Mouse (Mus musculus) liver (tissue): ENCODE results near the gene Mrpl33.
"Not testable (repeated sequence)": the region's sequence is repeated elsewhere in the genome, so short reads cannot be mapped to it uniquely, and the experiment has no call there.

Source experiments
- DNase-seq: peaks from one replicate; pipeline ENCODE4 v3.0.0-alpha.2; 2020; ENCODE audit warnings: mixed read lengths

Gene Mrpl33

DNA sequence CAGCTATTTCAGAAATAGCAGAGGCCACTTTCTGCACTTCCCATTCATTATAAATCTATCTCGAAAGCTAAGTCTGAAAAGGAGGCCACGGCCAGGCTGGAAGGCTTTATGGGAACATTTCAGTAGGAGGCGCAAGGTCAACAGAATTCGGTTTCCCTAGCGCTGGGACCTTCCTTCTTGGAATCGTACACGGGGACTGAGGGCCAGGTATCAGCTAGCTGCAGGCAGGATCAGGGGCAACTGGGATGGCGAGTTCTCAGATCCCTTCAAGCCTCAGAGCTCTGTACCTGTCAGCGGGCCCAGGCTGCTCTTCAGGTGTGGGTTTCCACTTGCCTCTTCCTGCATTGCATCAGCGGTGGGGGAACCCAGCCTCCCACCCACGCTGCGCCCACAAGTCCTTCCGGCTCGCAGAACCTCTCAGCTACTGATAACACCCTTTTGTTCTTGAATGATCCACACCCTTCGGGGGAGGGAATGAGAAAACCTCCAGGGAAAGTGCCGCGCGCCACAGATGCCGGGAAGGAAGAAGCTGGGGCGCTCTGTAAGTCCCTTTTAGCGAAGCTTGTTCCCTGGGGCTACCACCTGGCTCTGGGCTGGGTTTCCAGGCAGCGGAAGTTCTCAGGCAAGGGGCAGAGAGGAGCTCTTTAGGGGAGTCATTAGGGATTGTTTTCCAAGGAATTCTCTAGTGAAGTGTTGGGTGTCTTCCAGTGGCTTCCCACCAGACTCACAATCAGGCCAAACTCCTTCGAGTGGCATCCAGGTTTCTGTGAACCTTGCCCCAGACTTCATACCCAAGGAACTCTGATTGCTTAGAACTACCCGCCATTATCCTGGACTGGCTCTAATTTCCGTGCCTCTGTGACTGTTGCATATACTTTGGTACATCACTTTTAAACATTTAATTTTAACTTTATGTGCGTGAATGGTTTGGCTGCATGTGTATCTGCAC is at the start of gene Mrpl33:
Mrpl33 (plus strand) TSS at position 455 of the 949 bp plus-strand sequence.
- peak; percentile 41 for DNase-seq

DNA sequence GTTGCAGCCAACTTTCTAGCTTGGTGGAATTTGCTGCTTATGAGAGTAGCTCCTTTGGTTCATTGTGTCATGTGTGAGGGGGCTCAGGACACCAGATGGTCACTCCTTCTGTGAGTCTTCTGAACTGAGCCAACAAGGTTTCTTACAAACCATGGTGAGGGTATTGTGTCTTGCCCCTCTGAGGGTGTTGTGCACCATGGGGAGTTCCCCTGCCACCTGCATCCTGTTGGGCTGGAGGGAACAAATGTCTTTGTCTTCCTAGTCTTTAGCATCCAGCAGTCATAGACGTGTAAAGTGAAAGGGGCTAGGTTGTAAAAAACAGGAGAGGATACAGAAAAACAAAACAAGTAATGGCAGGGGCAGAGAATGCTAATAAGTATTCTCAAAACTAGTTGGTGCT is 37.3 kb upstream of the Mrpl33 start:
- no peak for DNase-seq

DNA sequence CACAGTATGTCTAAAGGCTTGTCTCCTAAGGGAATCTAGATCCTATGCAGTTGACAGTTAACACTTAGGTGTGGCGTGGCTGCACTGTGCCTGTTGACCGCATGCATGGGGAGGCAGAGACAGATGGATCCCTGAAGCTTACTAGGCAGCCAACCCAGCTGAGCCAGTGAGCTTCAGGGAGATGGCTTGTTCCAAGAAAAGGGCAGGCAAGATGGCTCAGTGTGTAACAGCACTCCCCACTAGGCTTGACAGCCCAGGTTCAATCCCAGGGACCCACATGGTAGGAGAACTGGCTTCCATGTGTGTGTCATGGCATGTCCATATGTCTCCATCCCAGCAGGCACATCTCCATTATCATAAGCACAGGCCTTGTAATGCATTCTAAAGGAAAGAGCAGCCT is 36.4 kb upstream of the Mrpl33 start:
- no peak for DNase-seq

DNA sequence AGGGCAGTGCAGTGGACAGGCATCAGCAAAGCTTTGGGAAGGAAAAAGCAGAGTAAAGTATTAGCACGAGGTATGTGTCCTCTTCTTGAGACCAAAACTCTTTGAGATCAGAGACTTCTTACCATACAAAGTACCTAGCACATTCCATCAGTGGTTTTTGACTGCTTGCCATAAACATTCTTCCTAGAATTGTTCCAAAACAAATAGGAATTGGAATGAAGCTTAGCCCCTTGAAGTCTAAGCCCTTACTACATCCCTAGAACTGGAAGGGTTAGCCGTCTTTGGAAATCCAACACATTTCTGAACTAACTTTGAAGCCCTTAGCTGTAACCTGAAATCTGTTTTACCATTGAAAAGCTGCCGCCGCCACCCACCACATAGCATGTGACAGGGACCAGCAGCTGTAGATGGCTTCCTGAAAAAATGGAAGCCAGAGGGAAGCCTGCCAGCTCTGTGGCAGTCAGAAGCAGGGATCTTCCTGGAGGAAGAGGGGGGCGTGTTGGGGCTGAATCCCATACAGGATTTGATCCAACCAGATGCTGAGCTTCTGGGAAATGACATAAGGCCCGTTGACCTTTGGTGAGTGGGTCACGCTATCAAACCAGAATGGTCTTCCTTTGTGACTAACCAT is 34.6 kb upstream of the Mrpl33 start:
- no peak for DNase-seq

DNA sequence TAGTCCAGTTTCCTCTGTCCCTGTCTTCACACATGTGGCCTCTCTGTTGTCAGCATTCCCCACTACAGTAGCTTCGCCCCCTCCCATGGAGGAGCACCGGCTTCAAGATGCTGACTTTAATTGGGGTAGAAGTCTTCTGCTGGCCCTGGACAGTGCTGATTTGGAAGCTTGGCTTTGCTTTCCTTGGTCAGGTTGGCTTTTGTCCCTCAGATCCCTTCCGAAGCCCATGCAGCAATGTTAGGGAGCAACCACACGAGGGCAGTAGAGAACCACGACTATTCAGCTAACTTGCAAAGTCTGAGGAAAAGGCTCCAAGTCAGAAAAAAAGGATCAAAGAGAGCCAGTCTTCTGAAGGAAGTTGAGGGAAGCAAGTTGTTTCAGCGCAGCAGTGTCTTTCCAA is 33.2 kb upstream of the Mrpl33 start:
- DNase-seq: peak; percentile 70

DNA sequence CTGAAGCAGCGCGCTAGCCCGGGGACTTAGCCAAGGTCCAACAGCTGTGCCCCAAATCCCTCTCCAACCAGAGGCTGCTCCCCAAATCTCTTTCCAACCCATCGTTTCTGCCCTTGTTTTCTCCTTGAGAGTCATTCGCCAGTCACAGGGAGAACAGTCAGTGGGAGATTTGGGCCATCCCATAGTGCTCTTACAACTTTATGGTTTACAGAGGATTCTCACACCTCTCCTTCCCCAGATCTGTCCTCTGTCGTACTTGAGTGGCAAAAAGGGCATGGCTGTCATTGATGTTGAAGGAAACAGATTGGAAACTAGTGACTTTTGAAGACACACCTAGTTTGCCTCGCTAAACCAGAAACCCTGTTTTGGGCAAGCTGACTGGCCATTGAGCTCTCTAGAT is 32.8 kb upstream of the Mrpl33 start:
- no peak for DNase-seq

DNA sequence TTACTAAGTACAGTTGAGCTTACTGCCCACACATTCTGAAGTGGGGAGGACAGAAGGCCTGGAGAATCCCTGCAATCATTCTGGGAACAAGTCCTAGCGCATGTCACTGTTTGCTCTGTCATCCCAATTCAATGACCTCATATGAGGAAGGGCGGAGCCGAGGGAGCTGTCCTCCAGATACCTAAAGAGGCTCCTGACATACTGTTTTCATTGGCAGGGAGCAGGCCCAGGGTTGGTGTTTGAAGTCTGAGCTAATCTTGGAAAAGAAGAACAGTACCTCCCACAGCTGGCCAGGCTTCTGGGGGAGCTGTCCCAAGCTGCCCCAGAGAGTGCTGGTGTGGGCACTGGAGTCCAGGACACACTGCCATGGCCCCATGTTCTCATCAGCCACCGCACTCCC is 31.8 kb upstream of the Mrpl33 start:
- DNase-seq: no peak

DNA sequence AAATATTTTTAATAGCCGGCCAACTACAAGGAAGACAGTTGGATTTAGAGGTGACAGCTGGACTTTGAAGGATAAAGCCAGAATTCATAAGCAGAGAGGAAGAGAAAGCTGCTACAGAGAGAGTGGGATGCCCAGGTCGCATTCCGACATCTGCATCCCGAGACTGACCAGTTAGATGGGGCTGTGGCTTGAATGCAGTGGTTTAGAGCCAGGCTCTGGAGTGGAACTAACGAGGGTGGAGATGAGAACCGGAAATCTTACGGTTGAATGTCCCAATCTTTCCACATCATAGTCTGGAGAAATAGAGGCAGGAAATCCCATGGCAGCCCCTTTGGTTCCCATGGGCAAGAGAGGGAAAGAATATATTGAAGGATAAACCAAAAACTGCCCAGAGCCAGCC is 30.7 kb upstream of the Mrpl33 start:
- no peak for DNase-seq

DNA sequence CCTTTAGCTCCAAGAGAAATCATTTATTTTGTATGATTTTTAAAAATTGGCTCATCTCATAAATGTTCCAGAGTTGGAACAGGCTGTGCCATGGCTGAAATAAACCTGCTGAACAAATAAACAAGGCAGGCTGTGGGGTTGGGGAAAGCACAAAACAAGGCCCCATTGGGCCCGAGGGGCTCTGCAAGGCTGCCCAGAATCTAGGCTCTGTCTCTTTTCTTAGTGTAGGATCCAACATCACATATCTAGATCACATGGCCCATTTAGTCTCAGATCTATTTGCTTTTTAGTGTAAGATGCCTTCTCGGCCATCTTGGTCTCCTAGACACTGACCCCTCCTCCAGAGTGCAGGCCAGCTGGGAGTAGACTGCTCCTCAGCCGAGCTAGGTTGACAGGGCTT is 30.3 kb upstream of the Mrpl33 start:
- no peak for DNase-seq

DNA sequence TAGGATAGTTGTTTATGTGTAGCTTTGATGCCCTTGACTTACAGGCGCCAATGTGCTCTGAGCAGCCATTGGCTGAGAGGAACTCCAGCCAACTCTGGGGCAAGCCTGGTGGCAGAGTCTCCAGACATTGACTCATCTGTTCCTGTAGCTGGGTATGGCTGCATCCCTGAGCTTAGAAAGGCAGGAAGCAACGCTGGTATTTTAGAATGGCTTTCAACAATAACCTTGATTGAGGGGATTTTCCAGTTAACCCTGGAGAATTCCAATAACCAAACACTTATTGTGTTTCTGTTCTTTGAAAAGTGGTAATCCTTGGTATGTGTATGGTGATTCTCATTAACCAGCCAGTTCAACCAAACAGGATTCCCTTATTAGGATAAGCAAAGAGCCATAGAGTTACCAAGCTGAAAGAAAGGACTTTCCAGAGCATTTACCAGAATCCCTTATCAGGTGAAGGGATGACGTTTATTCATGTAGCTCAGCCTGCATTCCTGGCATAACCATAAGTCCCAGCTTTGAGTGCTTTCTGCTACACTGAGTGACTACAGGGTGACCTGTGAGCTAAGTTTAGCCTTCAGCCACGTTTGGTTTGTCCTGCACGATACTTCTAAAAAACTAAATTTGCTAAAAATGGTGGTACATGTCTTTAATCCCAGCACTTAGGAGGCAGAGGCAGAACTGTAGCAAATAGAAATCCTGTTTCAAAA is 28.6 kb upstream of the Mrpl33 start:
- no peak for DNase-seq

DNA sequence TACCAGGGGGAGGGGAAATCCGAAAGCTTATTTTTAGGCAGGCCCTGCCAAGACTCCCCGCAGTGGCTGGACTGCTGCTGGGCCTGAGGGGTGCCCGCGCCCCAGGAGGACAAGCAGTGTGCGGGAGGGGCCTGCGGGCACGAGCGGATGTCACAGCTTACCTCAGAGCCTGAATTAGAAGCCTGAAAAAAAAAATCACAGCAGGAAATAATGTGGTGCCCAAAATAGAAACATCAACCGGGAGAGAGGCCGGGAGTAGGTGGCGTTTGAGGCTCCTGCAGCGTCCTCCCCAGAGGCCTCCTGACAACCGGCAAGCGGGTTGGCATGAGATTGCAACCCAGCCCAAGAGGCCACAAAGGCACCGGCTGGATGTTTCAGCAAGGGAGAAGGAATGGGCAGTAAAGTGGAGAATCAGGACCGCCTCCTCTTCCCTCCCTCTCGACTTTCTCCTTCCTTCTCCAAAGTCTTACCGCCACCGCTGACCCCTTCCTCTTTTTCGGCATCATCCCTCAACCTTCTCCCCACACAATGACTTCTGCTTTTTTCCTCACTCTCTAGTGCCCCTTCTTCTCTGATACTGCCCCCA is 25.6 kb upstream of the Mrpl33 start:
- peak; percentile 17 for DNase-seq

DNA sequence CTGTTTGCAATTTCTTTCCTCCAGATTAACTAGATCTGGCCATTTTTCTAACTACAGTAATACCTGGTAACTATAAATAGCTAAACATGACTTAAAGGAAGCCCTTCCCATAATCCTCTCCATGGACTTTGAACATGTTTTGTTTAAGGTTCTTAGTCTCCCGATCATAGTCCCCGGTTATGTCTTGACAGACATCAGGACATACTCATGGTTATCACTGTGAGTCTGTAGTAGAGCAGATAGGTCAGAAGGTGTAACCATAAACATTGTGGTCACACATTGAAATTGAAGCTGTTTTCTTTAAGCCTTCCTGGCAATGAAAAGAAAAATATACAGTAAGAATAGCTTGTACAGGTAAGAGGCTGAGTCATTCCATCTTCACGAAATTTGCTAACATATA is 23.0 kb upstream of the Mrpl33 start:
- DNase-seq: no peak

DNA sequence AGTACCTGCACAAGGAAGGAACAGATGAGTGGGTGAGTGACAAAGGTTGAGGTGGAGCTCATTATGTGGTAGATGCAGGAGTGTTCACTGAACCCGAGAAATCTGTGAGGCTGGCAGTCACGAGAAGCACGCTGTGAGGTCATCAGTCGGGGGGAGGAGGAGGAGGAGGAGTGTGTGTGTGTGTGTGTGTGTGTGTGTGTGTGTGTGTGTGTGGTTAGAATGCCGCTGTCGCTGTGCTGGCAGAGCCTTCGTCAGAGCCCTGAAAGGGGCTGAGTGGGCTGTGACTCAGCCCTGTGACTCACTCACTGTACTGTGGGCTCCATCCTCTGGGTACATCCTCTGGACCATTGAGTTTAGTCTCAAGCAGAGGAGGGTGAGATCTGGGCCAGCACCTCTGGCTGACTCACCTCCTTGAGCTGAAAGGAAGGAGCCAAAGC is 20.2 kb upstream of the Mrpl33 start:
- no peak for DNase-seq

DNA sequence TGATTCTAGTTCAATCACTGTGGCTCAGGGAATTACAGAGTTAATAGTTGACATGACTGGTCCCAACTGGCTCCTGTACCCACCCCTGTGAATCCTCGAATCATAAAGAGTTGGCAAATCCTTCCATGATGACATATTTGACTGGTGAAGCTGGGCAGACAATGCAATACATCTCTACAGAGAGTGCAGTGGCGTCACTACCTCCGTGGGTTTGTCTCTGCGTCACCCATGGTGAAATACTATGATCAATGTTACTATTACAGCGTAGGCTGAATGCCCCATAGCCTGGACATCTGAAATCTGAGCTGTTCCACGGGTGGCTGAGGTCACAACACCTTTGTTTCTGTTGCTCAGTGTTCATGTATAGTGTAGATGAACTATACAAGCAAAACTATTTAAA is 15.5 kb upstream of the Mrpl33 start:
- DNase-seq: no peak

DNA sequence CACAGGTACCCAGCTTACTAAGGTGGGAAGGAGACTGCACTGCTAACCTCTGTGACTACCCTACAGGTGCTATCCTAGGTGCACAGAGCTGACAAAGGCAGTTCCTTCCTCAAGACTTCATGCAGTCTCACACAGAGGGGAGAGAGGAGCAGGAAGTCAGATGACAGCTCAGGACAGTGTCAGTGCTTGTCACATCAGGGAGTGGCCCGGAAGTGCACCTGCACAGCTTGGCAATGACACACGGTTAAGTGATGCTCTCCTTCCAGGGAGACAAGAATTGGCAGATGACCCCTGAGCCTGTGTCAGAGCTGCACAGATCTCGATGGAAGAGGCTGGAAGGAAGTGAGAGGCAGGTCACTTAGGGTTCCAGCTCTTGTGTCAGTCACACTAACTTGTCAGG is 14.8 kb upstream of the Mrpl33 start:
- DNase-seq: no peak

DNA sequence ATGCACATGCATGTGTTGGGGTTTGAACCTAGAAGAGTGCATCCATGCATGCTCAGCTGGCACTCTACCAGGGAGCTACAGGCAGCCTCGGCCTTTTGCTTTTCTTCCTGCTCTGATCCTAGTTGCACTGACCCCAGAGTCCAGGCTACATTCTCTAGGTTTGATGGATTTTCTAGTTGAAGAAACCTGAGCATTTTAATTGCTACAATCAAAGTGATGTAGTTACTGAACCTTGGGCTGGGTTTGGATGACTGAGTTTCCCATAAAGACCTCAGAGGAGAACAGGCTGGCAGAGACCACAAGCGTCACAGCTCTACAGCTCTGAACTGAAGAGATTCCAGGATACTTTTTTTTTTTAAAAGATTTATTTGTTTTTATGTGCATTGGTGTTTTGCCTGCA is 13.5 kb upstream of the Mrpl33 start:
- no peak for DNase-seq

DNA sequence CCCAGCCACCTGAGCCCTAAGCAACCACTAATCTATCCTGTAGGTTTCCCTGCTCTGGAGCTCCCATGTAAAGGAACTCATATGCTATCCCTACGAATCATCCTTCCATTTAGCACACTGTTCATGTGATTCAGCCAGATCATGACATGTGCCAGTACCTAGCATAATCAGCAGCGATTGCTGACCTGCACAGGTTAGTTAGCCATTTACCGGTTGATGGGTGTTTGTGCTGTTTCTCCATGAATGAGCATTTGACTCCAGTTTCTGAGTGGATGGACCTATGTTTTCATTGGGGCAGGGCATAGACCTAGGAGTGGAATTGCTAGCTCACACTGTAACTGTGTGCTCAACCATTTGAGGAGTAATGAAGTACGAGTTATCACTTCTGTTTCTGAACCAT is 11.2 kb upstream of the Mrpl33 start:
- DNase-seq: no peak

DNA sequence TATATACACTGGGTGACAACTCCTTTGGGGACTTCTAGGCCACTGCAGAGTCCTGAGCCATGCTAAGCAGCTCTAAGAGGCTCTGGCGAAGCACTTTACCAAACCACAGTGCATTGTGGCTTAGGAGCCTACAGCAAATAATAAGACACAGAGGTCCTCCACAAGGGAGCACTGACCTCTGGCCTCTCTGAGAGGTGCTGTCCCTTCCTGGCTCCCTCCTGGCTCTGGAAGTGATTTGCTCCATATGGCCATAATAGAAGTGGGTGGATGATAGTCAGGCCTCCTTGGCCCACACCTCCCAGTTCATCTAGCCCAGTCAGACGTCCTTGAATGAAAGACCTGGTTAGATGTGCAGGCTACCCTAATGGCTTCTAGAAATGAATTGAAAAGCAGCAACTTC is 8.7 kb upstream of the Mrpl33 start:
- DNase-seq: no peak

DNA sequence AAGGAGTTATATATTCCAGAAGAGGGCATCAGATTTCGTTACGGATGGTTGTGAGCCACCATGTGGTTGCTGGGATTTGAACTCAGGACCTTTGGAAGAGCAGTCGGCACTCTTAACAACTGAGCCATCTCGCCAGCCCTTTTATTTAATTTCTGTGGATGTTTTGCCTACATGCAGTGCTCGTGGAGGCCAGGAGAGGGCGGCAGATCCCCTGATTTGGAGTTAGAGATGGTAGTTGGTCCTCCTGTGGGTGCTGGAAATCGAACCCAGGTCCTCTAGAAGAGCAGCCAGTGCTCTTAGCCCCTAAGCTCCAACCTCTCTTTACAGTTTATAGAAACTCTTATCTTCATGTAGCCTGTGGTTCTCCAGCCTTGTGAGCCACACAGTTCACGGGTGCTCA is 8.1 kb upstream of the Mrpl33 start:
- not testable (repeated sequence) for DNase-seq

DNA sequence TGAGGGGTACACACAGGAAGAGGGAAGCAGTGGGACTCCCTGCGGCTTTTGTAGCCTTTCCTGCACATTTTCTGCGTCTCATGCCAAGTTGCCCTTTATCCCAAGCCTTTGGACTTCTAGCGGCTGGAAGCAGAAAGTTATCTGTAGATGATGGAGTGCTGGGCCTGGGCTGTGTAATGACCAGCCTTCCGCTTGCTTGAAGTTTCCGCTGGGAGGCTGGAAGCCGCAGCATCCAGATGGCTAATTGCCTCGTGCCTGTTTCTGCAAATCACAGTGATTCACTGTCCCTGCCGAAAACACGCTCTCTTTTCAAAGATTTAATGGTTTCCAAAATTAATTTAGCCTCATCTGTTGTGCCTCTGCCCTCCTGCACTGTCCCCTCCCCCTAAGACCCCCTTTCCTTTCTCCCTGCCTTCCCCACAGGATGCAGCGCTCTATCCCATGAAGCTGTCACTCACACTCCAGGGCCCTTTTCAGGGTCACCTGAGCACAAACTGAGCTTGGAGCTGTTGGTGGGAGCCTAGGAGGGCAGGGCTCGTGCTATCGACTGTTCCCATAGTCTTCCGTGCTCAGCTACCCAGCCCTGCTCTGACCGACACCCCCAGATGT is 6.9 kb upstream of the Mrpl33 start:
- DNase-seq: no peak

DNA sequence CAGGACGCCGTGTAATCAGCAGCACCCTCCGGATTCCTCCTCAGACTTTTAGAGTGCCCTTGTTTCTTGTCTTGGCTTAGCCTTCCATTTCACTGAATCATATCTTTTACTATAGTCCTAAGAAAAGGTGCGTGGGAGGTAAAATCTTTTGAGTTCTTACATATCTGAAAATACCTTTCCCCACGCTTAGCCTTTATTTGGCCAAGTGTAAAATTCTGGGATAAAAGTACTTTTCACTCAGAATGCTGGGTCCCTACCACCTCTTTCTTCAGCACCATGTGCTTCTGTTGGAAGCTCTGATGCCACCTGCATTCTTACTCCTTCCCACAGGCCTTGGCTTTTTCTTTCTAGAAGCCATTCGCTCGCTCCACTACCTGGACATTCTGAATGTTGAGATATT is 5.6 kb upstream of the Mrpl33 start:
- no peak for DNase-seq

DNA sequence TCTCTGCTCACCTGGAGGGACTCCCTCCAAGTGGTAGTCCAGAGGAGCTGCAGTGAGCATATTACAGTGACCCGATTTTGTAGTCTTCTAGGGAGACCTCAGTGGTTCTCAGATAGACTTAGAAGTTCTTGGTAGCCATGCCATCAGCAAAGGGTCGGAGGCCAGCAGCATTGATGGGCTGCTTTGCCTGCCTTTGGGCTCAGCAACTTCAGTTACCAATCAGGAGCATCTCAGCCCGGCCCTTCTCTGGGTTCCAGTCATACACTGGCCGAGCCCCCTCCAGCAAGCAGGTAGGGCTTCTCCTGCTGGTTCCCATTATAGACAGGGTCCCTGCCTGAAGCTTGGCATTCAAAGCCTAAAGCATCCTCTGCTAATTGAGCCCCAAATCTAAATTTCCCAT is 867 bp upstream of the Mrpl33 start:
- no peak for DNase-seq

DNA sequence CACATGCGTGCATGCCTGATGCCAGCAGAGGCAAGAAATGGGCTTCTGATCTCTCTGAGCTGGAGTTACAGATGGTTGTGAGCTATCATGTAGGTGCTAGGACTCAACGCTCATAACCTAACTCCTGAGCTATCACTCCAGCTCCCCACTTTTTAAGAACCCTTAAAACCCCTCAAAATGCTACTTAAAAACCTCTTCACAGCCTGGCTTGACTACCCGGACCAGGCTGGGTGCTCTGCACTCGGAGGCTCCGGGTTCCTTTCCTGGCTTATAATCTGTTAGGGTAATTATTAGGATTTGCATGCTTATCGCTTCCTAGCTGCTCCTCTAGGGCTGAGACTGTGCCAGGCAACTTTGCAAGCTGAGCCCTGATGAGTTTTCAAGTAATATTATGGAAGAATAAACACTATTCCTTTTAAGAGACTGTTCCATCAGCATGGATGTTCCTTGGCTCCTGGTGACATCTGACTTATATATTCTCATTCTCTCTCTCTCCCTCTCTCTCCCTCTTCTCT is 752 bp downstream of the Mrpl33 start:
- no peak for DNase-seq
